Mouse (Mus musculus) G1E-ER4 (cell line): ENCODE data around the gene Zfp13. TPM values are rescaled to one million over a fixed set of nuclear protein-coding genes. Genes with fewer than 3 reads are reported as not detected.

ENCODE experiments used
- GATA1 ChIP-seq: IDR thresholded peaks from one replicate; pipeline ENCODE4 v1.8.0; 2012; ENCODE audit warnings: low read length, inconsistent platforms
- polyA plus RNA-seq: library from polyadenylated mRNA; stranded (reverse); fragments of >175 nt; gene quantifications from 2 replicates; pipeline ENCODE4 v1.2.3, GENCODE M21; 2012

Gene Zfp13
- polyA plus RNA-seq, 1 experiment: 0.21 TPM

DNA sequence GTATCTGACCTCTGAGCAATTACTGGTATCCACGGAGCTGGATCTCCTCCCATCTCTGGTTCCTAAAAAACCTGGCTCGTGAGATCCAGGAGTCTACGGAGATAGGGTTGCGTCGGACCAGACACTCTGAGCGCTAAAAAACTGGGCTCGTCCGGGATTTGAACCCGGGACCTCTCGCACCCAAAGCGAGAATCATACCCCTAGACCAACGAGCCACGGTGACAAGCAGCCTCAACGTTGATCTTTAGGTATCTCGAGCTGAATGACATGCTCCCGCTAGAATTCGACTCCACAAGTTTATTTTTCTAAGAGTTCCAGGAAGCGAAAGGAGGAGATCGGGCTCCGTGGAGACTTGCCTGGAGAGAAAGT, 53.0 kb downstream of the Zfp13 start:
- no peak for TF ChIP-seq GATA1

DNA sequence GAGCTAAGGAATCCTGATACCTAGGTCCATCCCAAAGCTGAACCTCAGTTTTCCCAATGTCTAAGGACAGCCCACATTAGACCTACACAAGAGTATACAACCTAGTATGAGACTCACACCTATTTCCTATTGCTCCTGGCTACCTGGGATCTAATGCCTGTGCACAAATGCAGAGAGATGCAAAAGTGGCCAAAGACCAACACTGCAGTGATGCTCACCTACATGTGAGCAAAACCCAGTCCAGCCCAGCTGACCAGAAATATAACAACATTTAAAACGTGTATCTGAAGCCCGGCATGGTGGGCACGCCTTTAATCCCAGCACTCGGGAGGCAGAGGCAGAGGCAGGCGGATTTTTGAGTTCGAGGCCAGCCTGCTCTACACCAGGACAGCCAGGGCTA, 53.4 kb downstream of the Zfp13 start:
- no peak for TF ChIP-seq GATA1

DNA sequence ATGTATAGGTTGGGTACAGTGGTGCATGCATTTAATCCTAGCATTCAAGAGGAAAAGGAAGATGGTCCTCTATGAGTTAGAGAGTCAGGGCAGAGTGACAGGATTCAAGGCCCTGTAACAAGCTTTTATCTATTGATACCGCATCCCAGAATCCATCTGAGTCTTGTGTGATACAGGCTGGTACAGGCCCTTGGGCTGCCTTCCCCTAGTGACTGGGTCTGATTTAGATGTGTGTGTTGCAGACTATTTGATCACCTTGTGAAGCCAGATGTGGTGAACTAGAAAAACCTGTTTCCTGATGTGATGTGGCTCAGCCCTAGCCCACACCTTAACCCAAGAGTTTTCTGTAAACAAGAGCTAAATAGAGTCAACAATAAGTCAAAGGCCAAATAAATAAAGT, 54.5 kb downstream of the Zfp13 start:
- TF ChIP-seq GATA1: no peak

DNA sequence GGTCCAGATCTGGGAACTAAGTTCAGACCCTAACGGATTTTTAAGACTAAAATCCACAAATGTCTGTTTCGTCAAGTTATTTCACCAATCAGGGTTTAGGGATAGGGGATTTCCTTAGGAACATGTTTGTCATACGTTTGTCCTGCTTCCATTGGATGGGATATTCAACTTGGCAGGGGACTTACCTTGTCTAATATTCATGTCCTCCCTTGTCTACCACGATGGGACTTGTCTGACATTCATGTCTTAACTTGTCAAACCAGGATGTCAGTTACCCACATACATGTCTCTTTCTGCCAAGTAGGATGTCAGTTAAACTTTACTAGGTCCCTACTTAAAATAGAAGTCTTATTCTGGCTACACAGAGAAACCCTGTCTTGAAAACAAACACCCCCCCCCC, 55.3 kb downstream of the Zfp13 start:
- TF ChIP-seq GATA1: no peak

DNA sequence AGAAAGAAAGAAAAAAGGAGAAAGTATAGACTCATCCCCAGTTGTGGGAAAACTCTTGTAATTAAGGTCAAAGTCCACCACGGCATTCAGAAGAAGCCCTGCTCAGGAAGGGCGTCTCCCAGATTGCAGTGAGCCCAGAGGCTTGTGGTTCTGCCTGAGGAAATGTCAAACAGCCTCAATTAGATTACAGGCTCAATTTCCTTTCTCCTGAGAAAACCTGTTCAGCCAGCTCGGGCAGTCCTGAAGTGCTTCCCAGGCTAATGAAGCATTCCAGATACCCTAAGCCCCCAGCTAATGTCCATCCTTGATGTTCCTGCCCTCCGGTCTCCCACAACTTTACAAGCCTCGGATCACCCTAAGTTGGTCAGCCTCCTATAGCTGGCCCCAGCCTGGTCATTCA, 56.0 kb downstream of the Zfp13 start:
- TF ChIP-seq GATA1: no peak

DNA sequence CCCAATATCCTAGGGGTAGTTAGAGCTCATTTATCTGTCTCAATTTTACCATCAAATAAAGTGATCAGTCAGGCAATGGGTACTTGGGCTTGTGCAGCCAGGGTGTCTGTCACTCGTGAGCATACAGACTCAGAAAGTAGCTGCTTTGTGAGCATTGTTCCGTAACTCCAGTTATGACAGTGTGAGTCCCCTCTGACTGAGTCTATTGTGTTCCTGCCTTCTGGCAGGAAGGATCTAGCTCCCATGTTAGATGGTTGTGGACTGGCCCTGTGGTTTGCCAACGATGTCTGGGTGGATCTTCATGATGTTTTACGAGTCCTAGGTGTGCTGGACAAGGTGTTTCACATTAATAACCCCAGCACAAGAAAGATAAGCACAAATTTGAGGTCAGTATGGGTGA, 56.5 kb downstream of the Zfp13 start:
- TF ChIP-seq GATA1: no peak

DNA sequence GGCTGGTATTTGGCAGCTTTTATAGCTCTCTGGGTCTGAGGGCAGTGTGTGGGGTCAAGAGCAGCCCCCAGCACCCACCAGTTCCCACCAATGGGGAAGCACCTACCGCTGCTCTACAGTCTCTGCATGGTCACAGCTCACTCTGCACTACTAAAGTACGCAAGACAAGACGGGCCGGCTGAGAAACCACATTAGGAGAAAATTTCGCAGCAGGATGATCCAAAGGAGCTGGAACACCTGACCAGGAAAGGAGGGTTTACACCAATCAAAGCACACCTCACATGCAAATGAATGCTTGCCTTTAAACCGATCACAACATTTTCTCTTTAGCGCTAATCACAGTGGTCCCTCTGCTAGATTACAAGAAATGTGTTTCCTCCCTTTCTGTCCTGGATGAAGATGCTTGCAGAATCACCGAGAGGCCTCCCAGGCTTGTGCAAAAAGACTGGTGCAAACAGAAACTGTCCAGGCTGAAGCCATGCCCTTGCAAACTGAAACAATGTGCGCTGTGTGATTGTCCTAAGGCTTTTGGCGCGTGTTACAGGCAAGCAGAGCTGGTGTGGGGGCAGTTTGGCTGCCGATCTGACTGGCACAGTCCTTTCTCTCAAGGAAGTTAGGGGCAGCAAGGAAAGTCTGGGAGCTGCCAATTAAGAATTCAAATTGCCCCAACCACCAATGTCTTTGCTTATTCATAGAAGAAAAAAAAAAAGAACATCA, 57.1 kb downstream of the Zfp13 start:
- TF ChIP-seq GATA1: no peak

DNA sequence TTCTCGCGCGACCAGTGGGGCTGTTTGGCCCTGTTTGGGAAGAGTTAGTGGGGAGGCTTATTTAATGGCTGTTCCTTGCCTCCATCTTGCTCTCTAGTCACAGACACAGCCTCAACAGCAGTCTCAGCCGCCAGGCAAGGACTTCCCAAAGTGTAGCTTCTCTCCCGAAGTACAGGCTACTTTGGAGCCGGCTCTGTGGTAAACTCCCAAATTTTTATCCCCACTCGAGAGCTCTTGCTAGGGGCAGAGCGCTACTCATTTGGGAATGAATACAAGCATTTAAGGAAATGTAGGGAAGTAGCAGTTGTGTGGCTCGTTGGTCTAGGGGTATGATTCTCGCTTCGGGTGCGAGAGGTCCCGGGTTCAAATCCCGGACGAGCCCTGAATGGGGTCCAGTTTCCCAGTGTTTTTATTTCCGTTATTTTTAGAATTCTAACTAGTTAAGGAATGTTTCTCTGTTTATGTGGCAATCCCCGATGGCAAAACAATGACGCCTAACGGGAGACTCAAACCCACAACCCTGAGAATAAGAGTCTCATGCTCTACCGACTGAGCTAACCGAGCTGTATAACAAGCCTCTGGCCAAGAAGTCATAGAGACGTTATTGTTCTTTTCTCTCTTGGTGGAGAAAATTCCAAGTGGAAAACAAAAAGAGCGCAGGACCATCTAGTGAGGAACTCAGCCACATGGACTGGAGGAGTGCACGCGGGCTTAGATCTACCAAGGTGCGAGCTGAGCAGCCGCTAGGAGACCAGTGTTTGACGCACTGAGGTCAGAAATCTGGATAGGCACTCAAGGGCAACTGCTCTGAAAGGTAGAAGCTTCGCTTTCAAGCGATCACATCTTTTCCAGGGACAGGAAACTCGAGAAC, 58.4 kb downstream of the Zfp13 start:
- TF ChIP-seq GATA1: no peak

DNA sequence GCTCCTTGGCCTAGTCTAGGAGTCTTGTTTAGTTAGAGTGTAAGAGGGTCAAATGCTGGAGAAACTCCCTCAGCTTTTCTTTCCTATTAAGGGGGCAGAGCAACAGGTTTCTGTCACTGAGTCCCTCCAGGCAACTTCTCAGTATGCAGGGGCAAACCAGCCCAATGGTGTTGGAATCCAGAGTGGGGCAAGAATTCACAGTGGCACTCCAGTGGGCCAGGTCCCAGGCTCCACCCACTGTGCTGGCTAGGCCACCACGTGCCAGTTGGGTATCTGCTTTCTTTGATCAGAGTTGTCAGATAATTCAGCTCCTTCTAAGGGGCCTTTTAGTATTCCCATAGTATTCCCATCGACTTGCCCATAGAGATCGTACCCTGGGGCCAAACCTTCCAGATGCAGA, 59.2 kb downstream of the Zfp13 start:
- TF ChIP-seq GATA1: no peak

DNA sequence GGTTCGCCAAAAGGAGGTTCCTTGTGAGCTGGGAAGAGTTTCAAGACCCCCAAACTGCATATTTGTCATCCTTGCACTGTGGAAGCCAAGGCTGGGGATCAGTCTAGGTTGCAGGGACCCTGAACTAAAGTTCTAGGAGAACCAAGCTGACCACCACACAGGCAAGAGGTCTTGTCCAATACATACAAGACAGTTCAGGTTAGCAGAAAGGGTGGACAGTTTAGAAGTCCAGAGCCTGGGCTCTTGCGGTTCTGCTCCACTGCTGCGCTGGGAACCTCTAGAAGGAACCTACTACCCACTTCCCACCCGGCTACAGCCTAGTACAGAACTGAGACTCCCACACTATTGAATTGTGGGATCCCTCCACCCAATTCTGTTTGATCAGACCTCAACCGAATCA, 59.7 kb downstream of the Zfp13 start:
- TF ChIP-seq GATA1: no peak

DNA sequence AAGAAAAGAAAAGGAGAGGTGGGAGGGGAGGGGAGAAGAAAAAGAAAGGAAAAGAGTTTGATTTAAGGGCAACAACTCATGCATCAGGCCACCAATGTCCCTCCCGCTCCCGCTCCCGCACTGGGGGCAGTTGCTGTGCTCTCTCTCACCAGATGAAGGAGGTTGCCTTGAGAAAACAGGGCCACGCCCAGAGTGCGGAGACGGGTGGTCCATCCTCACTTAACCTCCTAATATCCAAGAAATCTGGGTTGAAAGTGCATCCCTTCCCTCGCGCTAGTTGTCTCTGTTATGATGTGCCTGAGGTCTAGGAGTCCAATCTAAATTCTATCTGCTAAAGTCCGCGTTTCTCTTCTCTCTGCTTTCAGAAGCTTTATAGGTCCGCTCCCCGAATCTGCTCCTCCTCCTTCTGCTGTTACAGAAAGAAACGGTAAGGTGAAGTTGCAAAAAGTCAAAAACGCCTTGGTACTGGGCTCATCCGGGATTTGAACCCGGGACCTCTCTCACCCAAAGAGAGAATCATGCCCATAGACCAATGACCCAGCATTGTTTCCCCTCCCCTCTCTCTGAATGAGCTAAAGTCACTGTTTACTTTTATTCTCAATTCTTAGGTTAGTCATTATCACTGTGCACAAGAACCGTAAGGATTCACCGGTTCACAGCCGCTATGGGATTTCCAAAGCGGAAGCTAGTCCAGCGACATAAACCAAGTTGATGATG, 60.8 kb downstream of the Zfp13 start:
- no peak for TF ChIP-seq GATA1

DNA sequence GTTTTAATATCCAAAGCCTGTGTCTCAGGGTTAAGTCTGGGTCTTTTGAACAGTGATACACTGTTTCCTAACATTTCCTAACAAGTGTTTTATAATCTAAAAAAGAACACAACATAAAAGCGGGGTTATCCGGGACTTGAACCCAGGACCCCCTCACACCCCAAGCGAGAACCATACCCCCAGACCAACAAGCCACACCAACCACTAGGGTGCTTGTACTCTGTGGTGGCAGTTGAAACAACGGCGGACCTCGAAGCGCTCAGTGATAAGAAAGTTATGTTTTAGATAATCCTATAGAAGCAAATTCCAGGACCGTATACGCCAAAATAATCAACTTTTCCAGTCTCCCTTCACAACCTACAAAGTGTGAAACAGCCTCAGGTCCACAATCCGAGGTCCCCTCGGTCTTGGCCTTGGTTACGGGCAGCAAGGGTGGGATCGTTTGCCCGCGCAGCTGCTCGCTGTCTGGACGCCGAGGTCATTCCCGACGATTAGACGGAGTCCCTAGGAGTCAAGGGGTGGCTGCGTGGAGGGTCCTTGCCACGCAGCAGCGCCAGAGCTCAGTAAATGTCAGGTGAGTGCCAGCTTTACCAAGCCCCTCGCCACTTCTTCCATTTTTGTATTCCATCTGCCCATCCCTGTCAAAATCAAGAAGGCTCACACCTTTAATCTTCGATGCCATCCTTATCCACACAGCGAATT, 61.6 kb downstream of the Zfp13 start:
- no peak for TF ChIP-seq GATA1

Other genes with a start within 250 kb of the Zfp13 start
- gene Vmn2r116, start 214.9 kb downstream of the Zfp13 start, polyA plus RNA-seq: not detected in 2 replicates
- not detected in 2 replicates for gene Vmn2r117, start 119.8 kb downstream of the Zfp13 start, polyA plus RNA-seq
- 10.3 and 12.1 TPM in 2 replicates for gene Zfp213, start 35.2 kb downstream of the Zfp13 start, polyA plus RNA-seq
- gene Zscan10, start 1.4 kb upstream of the Zfp13 start, polyA plus RNA-seq: not detected in 2 replicates
- not detected in 2 replicates for gene Mmp25, start 45.8 kb upstream of the Zfp13 start, polyA plus RNA-seq
- gene Bicdl2, start 61.0 kb upstream of the Zfp13 start, polyA plus RNA-seq: not detected in 2 replicates
- 258 and 328 TPM in 2 replicates for gene Hcfc1r1, start 74.1 kb upstream of the Zfp13 start, polyA plus RNA-seq
- gene Thoc6, start 74.4 kb upstream of the Zfp13 start, polyA plus RNA-seq: 96.9 and 107 TPM in 2 replicates
- gene Tnfrsf12a, start 78.0 kb upstream of the Zfp13 start, polyA plus RNA-seq: 5.5 and 6.2 TPM in 2 replicates
- not detected in 2 replicates for gene Cldn6, start 79.8 kb upstream of the Zfp13 start, polyA plus RNA-seq
- not detected in 2 replicates for gene Cldn9, start 84.5 kb upstream of the Zfp13 start, polyA plus RNA-seq
- gene 1520401A03Rik, start 123.3 kb upstream of the Zfp13 start, polyA plus RNA-seq: not detected in 2 replicates
- 104 and 119 TPM in 2 replicates for gene Pkmyt1, start 126.8 kb upstream of the Zfp13 start, polyA plus RNA-seq
- 1.4 and 3.1 TPM in 2 replicates for gene Paqr4, start 141.4 kb upstream of the Zfp13 start, polyA plus RNA-seq
- 0.06 and 0.21 TPM in 2 replicates for gene Kremen2, start 146.3 kb upstream of the Zfp13 start, polyA plus RNA-seq
- 23.5 and 36.1 TPM in 2 replicates for gene Flywch1, start 172.1 kb upstream of the Zfp13 start, polyA plus RNA-seq
- gene Flywch2, start 186.6 kb upstream of the Zfp13 start, polyA plus RNA-seq: not detected in 2 replicates
- gene Srrm2, start 191.0 kb upstream of the Zfp13 start, polyA plus RNA-seq: 91.1 and 315 TPM in 2 replicates
- gene Elob, start 229.6 kb upstream of the Zfp13 start, polyA plus RNA-seq: 819 and 1,233 TPM in 2 replicates
- not detected in 2 replicates for gene Prss33, start 236.6 kb upstream of the Zfp13 start, polyA plus RNA-seq
- gene Prss32, start 244.4 kb upstream of the Zfp13 start, polyA plus RNA-seq: not detected in 2 replicates
- gene Prss41, start 244.7 kb upstream of the Zfp13 start, polyA plus RNA-seq: not detected in 2 replicates